Mouse (Mus musculus) cortical plate, adult 2 months (tissue): ENCODE data around the gene Cd276. TPM values are rescaled to one million over a fixed set of nuclear protein-coding genes. Genes with fewer than 3 reads are reported as not detected.
"Not testable (repeated sequence)": the region's sequence is repeated elsewhere in the genome, so short reads cannot be mapped to it uniquely, and the experiment has no call there.

Experiments
- H3K27ac ChIP-seq: fragments of 200-500 bp; 2 replicates; pipeline ENCODE4 v1.5.1; 2012; ENCODE audit warnings: low read length, control low read depth, inconsistent platforms; ENCODE audit not compliant: insufficient read depth
- H3K4me1 ChIP-seq: fragments of 200-500 bp; 2 replicates; pipeline ENCODE4 v1.6.1; 2011; ENCODE audit warnings: low read length; ENCODE audit not compliant: control insufficient read depth, insufficient read depth
- H3K4me3 ChIP-seq: fragments of 200-500 bp; 2 replicates; pipeline ENCODE4 v1.5.1; 2011; ENCODE audit warnings: mild to moderate bottlenecking, low read length, control low read depth; ENCODE audit not compliant: insufficient read depth
- CTCF ChIP-seq: fragments of 200-500 bp; IDR thresholded peaks from 2 replicates; pipeline ENCODE4 v1.5.1; 2011; ENCODE audit warnings: mild to moderate bottlenecking, control low read depth, low read length; ENCODE audit not compliant: insufficient read depth; ENCODE audit errors: extremely low read depth
- POLR2A ChIP-seq: fragments of 200-500 bp; IDR thresholded peaks from 2 replicates; pipeline ENCODE4 v1.6.1; 2011; ENCODE audit warnings: mild to moderate bottlenecking, low read length, control low read depth; ENCODE audit not compliant: insufficient read depth; ENCODE audit errors: extremely low read depth
- polyA plus RNA-seq: library from polyadenylated mRNA; depleted of rRNA; stranded (reverse); fragments of >200 nt; gene quantifications from 2 replicates; pipeline ENCODE4 v1.2.3, GENCODE M21; 2012

Gene Cd276
- polyA plus RNA-seq, 1 experiment, result 9.2 TPM

- Histone ChIP-seq H3K27ac (no peak overlapping the region), H3K4me3 (no peak overlapping the region), H3K4me1 (no peaks in the 10 kb centered on the region; the same call in 1 of the 2 replicates)
- no peak for TF ChIP-seq POLR2A
- TF ChIP-seq CTCF, result peak; percentile 99
Observed at GRCm38 (mm10) chr9:58578669-58579068, 23.4 kb upstream of the Cd276 start.

- TF ChIP-seq CTCF (no peak), POLR2A (no peak)
- no peaks in the 10 kb centered on the region for H3K4me1 ChIP-seq
- H3K4me3 ChIP-seq, result no peak overlapping the region
- no peak overlapping the region for H3K27ac ChIP-seq
Observed at GRCm38 (mm10) chr9:58571001-58571400, 15.8 kb upstream of the Cd276 start.

DNA sequence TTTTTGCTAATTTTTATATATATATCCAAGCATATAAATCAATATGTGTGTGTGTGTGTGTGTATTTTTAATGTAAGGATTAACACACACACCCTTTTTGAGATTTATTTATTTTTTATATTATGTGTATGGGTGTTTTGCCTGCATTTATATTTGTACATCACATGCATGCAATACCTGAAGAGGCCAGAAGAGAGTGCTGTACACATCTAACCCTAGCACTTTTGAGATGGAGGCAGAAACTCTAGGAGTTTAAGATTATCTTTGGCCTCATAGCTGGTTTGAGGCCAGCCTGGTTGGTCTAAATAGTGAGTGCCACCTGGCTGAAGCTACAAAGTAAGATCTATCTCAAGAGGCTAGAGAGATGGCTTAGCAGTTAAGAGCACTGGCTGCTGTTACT, 12.4 kb upstream of the Cd276 start:
- no peak for TF ChIP-seq CTCF
- TF ChIP-seq POLR2A, result no peak
- H3K4me3 ChIP-seq, result no peak overlapping the region

DNA sequence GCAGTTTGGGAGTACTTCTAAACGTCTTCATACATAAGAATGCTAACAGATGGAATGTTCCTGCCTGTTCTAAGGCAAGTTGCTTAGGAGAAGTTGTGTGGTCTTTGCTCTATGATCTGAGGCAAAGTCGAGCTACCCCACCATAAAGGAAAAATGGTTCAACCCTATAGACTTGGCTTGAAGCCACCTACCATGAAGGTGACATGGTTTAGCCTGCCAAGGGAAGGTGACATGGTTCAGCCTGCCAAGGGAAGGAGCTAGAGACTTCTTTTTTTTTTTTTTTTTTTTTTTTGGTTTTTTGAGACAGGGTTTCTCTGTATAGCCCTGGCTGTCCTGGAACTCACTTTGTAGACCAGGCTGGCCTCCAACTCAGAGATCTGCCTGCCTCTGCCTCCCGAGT, 10.7 kb upstream of the Cd276 start:
- H3K4me1 ChIP-seq, H3K27ac ChIP-seq, H3K4me3 ChIP-seq: not testable (repeated sequence)

More for the DNA sequence above, 12.4 kb upstream of the Cd276 start:
- Histone ChIP-seq H3K27ac (no peak overlapping the region), H3K4me1 (no peaks in the 10 kb centered on the region)

GRCm38 (mm10) chr9:58560211-58560610, 5.0 kb upstream of the Cd276 start:
- no peak for TF ChIP-seq POLR2A
- TF ChIP-seq CTCF, result no peak
- Histone ChIP-seq H3K4me3 (no peak overlapping the region), H3K27ac (no peak overlapping the region), H3K4me1 (peaks cover 7% of the 10 kb centered on the region)

DNA sequence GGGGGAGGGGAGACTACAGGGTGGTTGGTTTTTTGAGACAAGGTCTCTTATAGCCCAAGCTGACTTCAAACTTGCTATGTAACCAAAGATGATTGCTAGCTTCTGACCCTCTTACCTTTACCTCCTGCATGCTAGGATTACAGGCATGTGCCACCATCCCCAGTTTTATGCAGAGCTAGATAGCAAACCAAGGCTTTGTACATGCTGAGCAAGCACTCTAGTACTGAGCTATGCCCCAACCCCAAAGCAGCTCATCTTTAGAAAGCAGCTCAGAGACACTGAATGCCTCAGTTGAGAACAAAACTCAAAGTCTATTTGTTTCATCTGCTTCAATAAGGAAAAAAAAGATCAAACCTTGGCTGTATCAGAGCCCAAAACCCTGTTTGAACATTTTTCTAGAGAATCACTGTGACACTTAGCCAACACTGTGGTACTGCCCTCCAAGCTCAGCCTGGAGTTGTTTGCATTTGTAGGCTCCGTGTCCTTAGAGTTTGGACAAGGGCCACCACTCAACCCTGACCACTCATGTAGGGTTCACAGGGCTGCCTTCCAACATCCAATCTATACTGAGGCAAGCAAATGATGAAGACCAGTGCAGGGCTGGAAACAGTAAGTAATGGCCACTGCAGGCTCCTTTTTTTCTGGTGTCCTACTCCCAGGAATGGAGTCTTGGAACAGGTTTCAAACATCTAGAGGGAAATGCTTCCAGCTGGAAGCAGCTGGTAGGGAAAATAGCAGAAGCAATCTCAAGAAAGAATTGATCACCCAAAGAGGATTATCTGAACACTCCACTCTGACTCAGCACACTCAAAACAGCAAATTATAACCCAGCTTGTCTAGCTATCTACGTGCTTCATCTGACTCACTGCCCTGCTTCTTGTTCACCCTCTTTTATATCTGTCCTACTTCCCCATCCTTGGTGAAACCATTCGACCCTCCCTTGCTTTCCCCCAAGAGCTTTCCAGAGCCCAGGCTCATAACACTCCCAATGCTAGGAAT, 2.5 kb upstream of the Cd276 start:
- TF ChIP-seq CTCF (no peak), POLR2A (no peak)
- H3K27ac ChIP-seq, result no peak overlapping the region
- H3K4me3 ChIP-seq, result no peak overlapping the region
- peaks cover 7% of the 10 kb centered on the region for H3K4me1 ChIP-seq

GRCm38 (mm10) chr9:58556627-58557026, 1.4 kb upstream of the Cd276 start:
- Histone ChIP-seq H3K4me1 (peaks cover 7% of the 10 kb centered on the region), H3K27ac (no peak overlapping the region), H3K4me3 (no peak overlapping the region)
- TF ChIP-seq POLR2A (no peak), CTCF (no peak)

- TF ChIP-seq CTCF (no peak), POLR2A (no peak)
- H3K4me3 ChIP-seq, result peak overlapping the region; percentile 56
- peaks cover 7% of the 10 kb centered on the region for H3K4me1 ChIP-seq
- peak overlapping the region; percentile 94 for H3K27ac ChIP-seq
Observed at GRCm38 (mm10) chr9:58555685-58556414, 613 bp upstream of the Cd276 start.

DNA sequence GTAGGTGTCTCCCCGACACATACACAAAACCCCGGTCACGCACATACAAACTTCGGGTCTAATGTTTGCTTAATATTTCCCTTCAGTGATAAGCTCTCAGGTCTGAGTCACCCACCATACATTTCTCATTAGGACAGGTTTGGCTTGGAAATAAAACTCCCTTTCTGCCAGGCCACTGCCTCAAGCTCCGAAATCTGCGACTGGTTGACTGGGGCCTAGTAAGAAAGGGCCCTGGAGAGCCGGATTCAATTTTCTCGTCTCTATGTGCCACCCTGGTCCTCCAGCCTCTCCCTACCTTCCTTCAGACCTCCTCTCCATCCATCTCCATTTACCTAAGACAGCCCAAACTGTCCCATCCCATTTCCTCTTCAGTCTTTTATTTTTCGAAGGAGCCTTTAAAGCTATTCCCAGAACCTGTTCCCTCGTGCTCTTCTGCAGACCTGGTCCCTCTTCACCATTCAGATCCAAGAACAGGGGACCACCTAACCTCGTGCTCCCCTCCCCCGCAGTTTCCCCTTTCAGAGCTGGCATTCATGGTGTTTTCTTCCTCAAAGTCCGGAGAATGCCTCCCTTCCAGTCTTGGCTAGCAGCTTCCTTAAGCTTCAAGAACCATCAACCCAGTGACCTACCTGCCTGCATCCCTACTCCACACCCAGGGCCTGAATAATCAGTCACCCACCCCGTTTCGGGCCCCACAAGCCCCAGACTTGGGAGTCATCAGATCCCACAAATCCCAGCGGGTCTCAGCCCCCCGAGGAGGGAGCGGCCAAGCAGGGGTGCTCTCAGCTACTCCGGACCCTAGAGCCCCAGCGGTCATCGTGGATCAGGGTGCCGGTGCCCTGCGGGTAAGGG, 955 bp downstream of the Cd276 start:
- Histone ChIP-seq H3K4me1 (peaks cover 7% of the 10 kb centered on the region), H3K4me3 (peak overlapping the region; percentile 56), H3K27ac (peak overlapping the region; percentile 94)
- TF ChIP-seq POLR2A, result no peak
